Mouse (Mus musculus) thymus, postnatal 14 days (tissue): ENCODE measurements around the gene Tdrd7.
A peak's percentile ranks its signal among the peaks of the same experiment; 100 is the strongest.

Experiments used
- DNase-seq: peaks from one replicate; pipeline ENCODE4 v3.0.0; 2021

Tdrd7 gene

GRCm38 (mm10) chr4:45964771-45965439, at the start of gene Tdrd7:
Tdrd7 (plus strand) TSS chr4:45965334.
- no peak for DNase-seq

- DNase-seq = no peak
These were observed 48.0 kb upstream of the Tdrd7 start for GRCm38 (mm10) chr4:45917091-45917490.

GRCm38 (mm10) chr4:45921663-45922435, 43.3 kb upstream of the Tdrd7 start:
- DNase-seq = no peak

- DNase-seq = no peak
These were observed 41.1 kb upstream of the Tdrd7 start for GRCm38 (mm10) chr4:45924011-45924410.

GRCm38 (mm10) chr4:45928561-45928960, 36.6 kb upstream of the Tdrd7 start:
- DNase-seq = no peak

GRCm38 (mm10) chr4:45941628-45942044, 23.5 kb upstream of the Tdrd7 start:
- peak; percentile 59 for DNase-seq

- DNase-seq = no peak
These were observed 17.4 kb upstream of the Tdrd7 start for GRCm38 (mm10) chr4:45947729-45948128.

GRCm38 (mm10) chr4:45949109-45949848, 15.9 kb upstream of the Tdrd7 start:
- DNase-seq = no peak

GRCm38 (mm10) chr4:45951830-45952229, 13.3 kb upstream of the Tdrd7 start:
- no peak for DNase-seq

- DNase-seq = no peak
These were observed 11.9 kb upstream of the Tdrd7 start for GRCm38 (mm10) chr4:45953025-45953919.

- no peak for DNase-seq
These were observed 9.9 kb upstream of the Tdrd7 start for GRCm38 (mm10) chr4:45955235-45955634.

GRCm38 (mm10) chr4:45956131-45956530, 9.0 kb upstream of the Tdrd7 start:
- no peak for DNase-seq

GRCm38 (mm10) chr4:45956706-45957105, 8.4 kb upstream of the Tdrd7 start:
- no peak for DNase-seq

- no peak for DNase-seq
These were observed 758 bp downstream of the Tdrd7 start for GRCm38 (mm10) chr4:45965737-45966447.

- DNase-seq = no peak
These were observed 1.6 kb downstream of the Tdrd7 start for GRCm38 (mm10) chr4:45966716-45967115.

- DNase-seq = no peak
These were observed 2.6 kb downstream of the Tdrd7 start for GRCm38 (mm10) chr4:45967479-45968341.

- no peak for DNase-seq
These were observed 3.9 kb downstream of the Tdrd7 start for GRCm38 (mm10) chr4:45969051-45969450.

GRCm38 (mm10) chr4:45970048-45970560, 5.0 kb downstream of the Tdrd7 start:
- no peak for DNase-seq

GRCm38 (mm10) chr4:45971806-45972447, 6.8 kb downstream of the Tdrd7 start:
- DNase-seq = peak; percentile 87

- DNase-seq = no peak
These were observed 7.3 kb downstream of the Tdrd7 start for GRCm38 (mm10) chr4:45972448-45972854.
